Mouse (Mus musculus) hindbrain, embryonic 16.5 days (tissue): ENCODE measurements around the gene Fam161b. TPM values are rescaled to one million over a fixed set of nuclear protein-coding genes. Genes with fewer than 3 reads are reported as not detected.

Experiments
- ATAC-seq: fragments of 200-750 bp; cut with Nextera tagmentation; 2 replicates; pipeline ENCODE4 v1.8.0; 2017; ENCODE audit warnings: moderate TSS enrichment, moderate library complexity
- H3K27ac ChIP-seq: fragments of 300-500 bp; sonication (generic); 2 replicates; pipeline ENCODE4 v1.5.1; 2014; ENCODE audit warnings: low read depth, mild to moderate bottlenecking, control low read depth, low read length, moderate library complexity
- H3K27me3 ChIP-seq: fragments of 300-500 bp; sonication (generic); replicated peaks from 2 replicates; pipeline ENCODE4 v1.6.1; 2014; ENCODE audit warnings: low read length; ENCODE audit not compliant: control insufficient read depth, insufficient read depth
- H3K36me3 ChIP-seq: fragments of 300-500 bp; sonication (generic); 2 replicates; pipeline ENCODE4 v1.6.1; 2014; ENCODE audit warnings: mild to moderate bottlenecking, low read length, moderate library complexity, mixed read lengths; ENCODE audit not compliant: control insufficient read depth, insufficient read depth
- H3K4me1 ChIP-seq: fragments of 300-500 bp; sonication (generic); 2 replicates; pipeline ENCODE4 v1.6.1; 2014; ENCODE audit warnings: low read depth, low read length; ENCODE audit not compliant: control insufficient read depth, insufficient read depth
- H3K4me2 ChIP-seq: fragments of 300-500 bp; sonication (generic); 2 replicates; pipeline ENCODE4 v1.6.1; 2014; ENCODE audit warnings: mild to moderate bottlenecking, low read length, control low read depth, moderate library complexity
- H3K4me3 ChIP-seq: fragments of 300-500 bp; sonication (generic); 2 replicates; pipeline ENCODE4 v1.5.1; 2014; ENCODE audit warnings: mild to moderate bottlenecking, low read length, control low read depth, moderate library complexity
- H3K9ac ChIP-seq: fragments of 300-500 bp; sonication (generic); 2 replicates; pipeline ENCODE4 v1.6.1; 2014; ENCODE audit warnings: low read depth, mild to moderate bottlenecking, control low read depth, low read length, moderate library complexity
- H3K9me3 ChIP-seq: fragments of 300-500 bp; sonication (generic); 2 replicates; pipeline ENCODE4 v1.6.1; 2014; ENCODE audit warnings: mild to moderate bottlenecking, low read length, moderate library complexity; ENCODE audit not compliant: control insufficient read depth
- WGBS: fragments of 180-500 bp; shearing (Covaris S2); extraction: QIAGEN DNeasy Blood & Tissue Kit; methylation state at CpG from one replicate; pipeline ENCODE4 v1.1.7; 2014; 5-methylcytosine and 5-hydroxymethylcytosine counted together
- polyA plus RNA-seq: library from polyadenylated mRNA; unstranded; fragments of >200 nt; fragmentation: Nextera tagmentation; extraction: Ambion mirVana; gene quantifications from 2 replicates; pipeline ENCODE4 v1.2.1, GENCODE M21; 2015

Fam161b gene
- polyA plus RNA-seq, 1 experiment from 2014 or later: 19.2 TPM

DNA sequence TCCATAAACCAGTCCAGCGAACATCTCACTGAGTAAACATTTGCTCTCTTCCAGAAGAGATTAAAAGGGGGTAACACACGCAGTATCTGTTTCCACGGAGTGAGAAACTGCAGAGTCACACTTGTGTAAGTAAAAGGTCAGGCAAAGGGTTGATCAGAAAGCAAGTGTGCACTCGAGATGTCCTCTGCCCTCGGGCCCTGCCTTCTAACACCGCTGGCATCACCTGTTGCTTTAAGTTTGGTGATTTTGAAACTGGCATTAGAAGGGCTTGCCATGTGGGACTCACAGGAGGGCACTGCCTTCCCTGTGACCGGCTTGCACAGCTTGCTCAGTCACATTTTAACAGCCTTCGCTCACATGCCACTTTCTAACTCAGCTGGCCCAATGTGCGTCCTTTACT is 38.0 kb upstream of the Fam161b start:
- WGBS: 82% methylated on average over 9 of the region's 9 CpGs

DNA sequence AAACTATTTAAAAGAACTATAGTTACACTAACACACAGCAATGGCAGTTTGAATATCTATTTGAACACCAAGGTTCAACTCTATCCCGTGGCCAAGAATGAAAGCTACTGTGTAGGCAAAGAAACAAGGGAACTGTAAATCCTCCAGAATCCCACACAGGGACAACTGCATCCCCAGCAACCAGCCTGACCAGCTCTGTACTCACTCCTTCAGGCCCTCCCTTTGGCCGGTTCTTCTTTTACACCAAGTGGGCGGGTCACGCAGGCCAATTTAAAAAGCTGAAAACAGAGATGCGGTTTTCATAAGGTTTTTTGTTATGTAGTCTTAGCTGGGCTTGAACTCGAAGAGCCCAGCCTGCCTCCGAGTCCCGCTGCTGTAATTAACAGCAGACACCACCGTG is 37.5 kb upstream of the Fam161b start:
- Histone ChIP-seq H3K4me1 (no peaks in the 10 kb centered on the region), H3K4me3 (no peak overlapping the region), H3K27me3 (no peaks in the 10 kb centered on the region), H3K36me3 (peaks cover 3% of the 10 kb centered on the region), H3K9me3 (no peaks in the 10 kb centered on the region), H3K4me2 (no peak overlapping the region), H3K27ac (no peak overlapping the region), H3K9ac (no peak overlapping the region)
- ATAC-seq: no peak
- WGBS: 84% methylated on average over 9 of the region's 9 CpGs

More for the DNA sequence above, 38.0 kb upstream of the Fam161b start:
- no peak overlapping the region for H3K4me3 ChIP-seq
- no peak overlapping the region for H3K27ac ChIP-seq
- no peaks in the 10 kb centered on the region for H3K4me1 ChIP-seq
- no peaks in the 10 kb centered on the region for H3K9me3 ChIP-seq
- no peak for ATAC-seq
- no peaks in the 10 kb centered on the region for H3K27me3 ChIP-seq
- H3K36me3 ChIP-seq: peaks cover 3% of the 10 kb centered on the region
- no peak overlapping the region for H3K4me2 ChIP-seq
- H3K9ac ChIP-seq: no peak overlapping the region

DNA sequence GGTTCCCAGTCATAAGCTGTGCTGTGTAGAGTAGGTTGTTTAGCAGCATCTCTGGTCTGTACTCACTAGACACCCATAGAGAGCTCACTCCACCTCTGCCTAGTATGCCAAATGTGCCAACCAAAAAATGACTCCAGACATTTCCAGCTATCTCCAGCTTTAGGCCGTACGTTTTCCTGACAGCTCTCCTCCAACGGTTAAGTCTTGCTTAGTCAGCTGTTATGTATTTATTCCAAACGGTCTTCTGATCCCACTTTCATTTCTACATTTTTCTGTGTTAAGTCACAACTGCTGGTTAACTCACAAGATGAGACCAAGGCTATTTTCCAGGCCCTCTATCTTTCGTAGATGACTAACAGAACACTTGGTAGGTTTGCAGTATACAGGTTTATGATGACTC is 37.0 kb upstream of the Fam161b start:
- no peaks in the 10 kb centered on the region for H3K27me3 ChIP-seq
- no peak for ATAC-seq
- H3K4me2 ChIP-seq: no peak overlapping the region
- H3K9me3 ChIP-seq: no peaks in the 10 kb centered on the region
- WGBS: 84% methylated on average over 5 of the region's 5 CpGs
- no peaks in the 10 kb centered on the region for H3K4me1 ChIP-seq
- peaks cover 3% of the 10 kb centered on the region for H3K36me3 ChIP-seq
- H3K9ac ChIP-seq: no peak overlapping the region
- no peak overlapping the region for H3K27ac ChIP-seq
- H3K4me3 ChIP-seq: no peak overlapping the region

DNA sequence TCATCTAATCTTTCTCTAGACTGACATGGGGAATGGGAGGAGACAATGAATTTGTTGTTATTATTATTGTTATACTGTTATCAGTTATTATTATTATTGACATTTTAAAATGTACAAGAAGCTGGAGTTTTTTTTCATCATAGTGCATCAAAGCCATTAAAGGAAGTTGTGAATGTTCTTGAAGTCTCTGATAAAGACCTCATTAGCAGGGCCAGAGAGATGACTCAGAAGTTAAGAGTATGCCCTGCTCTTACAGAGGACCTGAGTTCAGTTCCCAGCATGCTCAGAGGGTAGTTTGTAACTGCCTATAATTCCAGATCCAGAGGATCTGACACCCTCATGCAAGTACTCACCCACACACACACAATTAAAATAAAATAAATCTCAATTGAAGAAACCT is 36.1 kb upstream of the Fam161b start:
- Histone ChIP-seq H3K9me3 (no peaks in the 10 kb centered on the region), H3K4me2 (no peak overlapping the region), H3K4me3 (no peak overlapping the region), H3K27me3 (no peaks in the 10 kb centered on the region), H3K9ac (no peak overlapping the region), H3K27ac (no peak overlapping the region), H3K36me3 (peaks cover 3% of the 10 kb centered on the region), H3K4me1 (no peaks in the 10 kb centered on the region)
- ATAC-seq: no peak

DNA sequence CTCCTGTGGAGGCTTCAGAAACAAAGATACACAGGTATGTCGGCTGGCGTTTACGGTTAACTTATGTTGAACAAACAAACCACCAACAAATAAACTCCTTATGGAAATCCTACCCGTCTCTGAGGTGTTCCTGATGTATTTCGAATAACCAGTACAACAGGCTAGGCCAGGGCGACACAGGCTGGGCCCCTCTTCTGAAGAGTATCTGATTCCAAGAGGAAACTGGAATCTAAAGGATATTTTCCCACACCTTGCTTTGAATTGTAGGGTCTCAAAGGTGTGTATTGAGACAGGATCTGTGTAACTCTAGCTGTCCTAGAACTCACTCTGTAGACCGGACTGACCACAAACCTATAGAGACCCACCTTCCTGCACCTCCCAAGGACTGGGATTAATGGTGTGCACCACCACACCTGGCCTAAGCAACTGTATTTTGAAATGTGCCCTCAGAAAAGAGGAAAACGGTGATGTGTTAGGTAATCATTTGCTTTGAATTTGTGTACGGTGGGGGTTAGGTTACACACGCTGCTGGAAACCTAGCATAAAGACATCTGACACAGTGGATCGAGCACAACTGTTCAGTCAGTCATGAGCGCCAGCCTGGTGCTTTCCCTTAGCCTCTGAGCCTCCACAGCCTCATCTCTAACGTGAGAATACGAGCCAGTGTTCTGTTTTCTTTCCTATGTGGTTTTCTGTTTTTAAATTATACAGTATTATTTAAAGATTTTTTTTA is 35.5 kb upstream of the Fam161b start:
- no peak overlapping the region for H3K4me2 ChIP-seq
- H3K27me3 ChIP-seq: no peaks in the 10 kb centered on the region
- H3K4me1 ChIP-seq: no peaks in the 10 kb centered on the region
- no peaks in the 10 kb centered on the region for H3K9me3 ChIP-seq
- H3K9ac ChIP-seq: no peak overlapping the region
- no peak overlapping the region for H3K4me3 ChIP-seq
- H3K27ac ChIP-seq: no peak overlapping the region
- no peak for ATAC-seq
- WGBS: 91% methylated on average over 14 of the region's 14 CpGs
- peaks cover 2% of the 10 kb centered on the region for H3K36me3 ChIP-seq

DNA sequence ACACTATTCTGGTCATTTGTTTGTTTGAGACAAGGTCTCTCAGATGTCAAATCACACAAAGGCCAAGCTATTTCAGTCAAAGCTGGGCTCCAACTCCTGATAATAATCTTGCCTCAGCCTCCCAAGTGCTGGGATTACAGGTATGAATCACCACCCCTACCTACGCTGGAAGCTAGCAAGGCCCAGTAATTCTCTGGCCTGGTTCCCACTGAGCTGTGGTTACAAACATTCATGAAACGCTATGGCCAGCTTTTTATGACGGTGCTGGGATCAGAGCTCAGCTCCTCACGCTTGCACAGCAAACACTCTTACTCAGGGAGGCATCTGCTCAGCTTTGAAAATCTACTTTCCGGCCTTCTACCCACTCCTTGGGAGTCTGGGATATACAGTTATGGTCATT is 32.2 kb upstream of the Fam161b start:
- 98% methylated on average over 5 of the region's 5 CpGs for WGBS
- H3K4me2 ChIP-seq: no peak overlapping the region
- no peaks in the 10 kb centered on the region for H3K36me3 ChIP-seq
- no peak overlapping the region for H3K27ac ChIP-seq
- no peak for ATAC-seq
- H3K9ac ChIP-seq: no peak overlapping the region
- H3K27me3 ChIP-seq: no peaks in the 10 kb centered on the region
- H3K9me3 ChIP-seq: no peaks in the 10 kb centered on the region
- no peak overlapping the region for H3K4me3 ChIP-seq
- H3K4me1 ChIP-seq: no peaks in the 10 kb centered on the region

DNA sequence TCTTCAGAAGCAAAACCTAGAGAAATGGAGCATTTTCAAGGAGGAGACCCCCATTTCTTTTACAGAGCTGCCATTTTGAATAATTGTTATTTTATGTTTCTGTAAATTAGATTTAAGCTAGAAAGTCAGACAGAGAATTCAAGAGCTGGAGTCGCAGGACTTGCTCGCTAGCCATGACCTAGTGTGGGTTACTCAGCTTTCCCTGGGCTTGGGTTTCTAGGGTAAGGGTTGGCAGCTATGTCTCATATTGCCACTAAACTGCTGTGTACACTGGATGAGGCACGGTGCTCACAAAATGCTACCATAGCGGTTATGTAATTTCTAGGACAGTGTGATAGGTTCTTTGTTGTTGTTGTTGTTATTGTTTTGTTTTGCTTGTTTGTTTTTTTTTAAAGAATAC is 31.0 kb upstream of the Fam161b start:
- Histone ChIP-seq H3K27ac (no peak overlapping the region), H3K4me2 (no peak overlapping the region), H3K36me3 (no peaks in the 10 kb centered on the region; the same call in 1 of the 2 replicates), H3K4me3 (no peak overlapping the region), H3K9ac (no peak overlapping the region), H3K4me1 (no peaks in the 10 kb centered on the region), H3K27me3 (no peaks in the 10 kb centered on the region), H3K9me3 (no peaks in the 10 kb centered on the region)
- ATAC-seq: no peak
- 96% methylated on average over 4 of the region's 4 CpGs for WGBS

DNA sequence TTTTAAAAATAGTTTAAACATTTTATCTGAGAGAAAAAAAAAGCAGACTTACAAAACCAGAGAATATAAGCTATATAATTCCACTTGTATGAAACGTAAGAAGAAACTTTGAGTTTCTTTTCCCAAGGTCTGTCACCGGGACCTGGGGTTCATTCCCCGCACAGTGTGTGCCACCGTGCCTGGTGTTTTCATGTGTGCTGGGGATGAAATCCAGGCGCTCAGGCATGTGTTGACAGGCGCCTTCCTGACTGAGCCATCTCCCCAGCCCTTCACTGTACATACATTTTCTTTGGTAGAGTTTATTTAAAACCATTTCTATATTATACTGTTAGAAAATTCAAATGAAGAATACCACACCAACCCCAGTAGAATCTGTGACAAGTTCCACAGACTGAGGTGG is 28.7 kb upstream of the Fam161b start:
- no peak overlapping the region for H3K4me3 ChIP-seq
- no peak overlapping the region for H3K27ac ChIP-seq
- 88% methylated on average over 6 of the region's 6 CpGs for WGBS
- H3K4me1 ChIP-seq: no peaks in the 10 kb centered on the region
- no peaks in the 10 kb centered on the region for H3K9me3 ChIP-seq
- no peak for ATAC-seq
- H3K27me3 ChIP-seq: no peaks in the 10 kb centered on the region
- H3K9ac ChIP-seq: no peak overlapping the region
- H3K4me2 ChIP-seq: no peak overlapping the region
- no peaks in the 10 kb centered on the region; the same call in 1 of the 2 replicates for H3K36me3 ChIP-seq

DNA sequence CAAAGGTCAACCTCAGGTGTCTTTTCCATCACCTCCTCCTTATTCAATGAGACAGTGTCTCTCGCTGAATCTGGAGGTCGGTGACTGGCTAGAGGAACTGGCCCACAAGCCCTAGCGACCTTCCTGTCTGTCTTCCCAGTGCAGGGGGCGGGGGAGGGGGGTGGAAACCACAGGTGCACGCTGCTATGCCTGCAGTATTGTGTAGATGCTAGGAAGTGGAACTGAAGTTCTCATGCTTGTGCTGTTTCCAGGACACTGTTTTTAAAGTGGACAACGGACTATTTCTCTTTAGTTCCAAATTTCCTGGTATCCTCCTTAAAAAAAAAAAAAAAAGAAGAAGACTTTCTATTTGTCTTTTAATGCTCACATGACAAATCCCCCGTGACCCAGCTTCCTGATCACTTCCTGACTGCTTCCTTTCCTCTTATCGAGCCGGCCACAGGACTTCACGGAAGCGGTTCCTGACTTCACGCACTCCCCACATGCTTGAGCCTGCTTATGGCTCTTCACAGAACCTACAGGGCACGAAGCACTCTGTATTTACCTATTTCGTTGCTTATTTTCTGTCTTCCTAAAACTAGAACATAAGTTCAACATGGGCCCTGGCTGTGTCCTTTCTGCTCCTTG is 27.3 kb upstream of the Fam161b start:
- Histone ChIP-seq H3K27me3 (no peaks in the 10 kb centered on the region), H3K9ac (no peak overlapping the region), H3K4me3 (no peak overlapping the region), H3K4me2 (no peak overlapping the region), H3K36me3 (no peaks in the 10 kb centered on the region; the same call in none of the 2 replicates), H3K27ac (no peak overlapping the region), H3K4me1 (no peaks in the 10 kb centered on the region), H3K9me3 (no peaks in the 10 kb centered on the region)
- ATAC-seq: no peak
- 78% methylated on average over 14 of the region's 14 CpGs for WGBS
